Mouse (Mus musculus): ENCODE data around the gene Fcmr.

Gene Fcmr

DNA sequence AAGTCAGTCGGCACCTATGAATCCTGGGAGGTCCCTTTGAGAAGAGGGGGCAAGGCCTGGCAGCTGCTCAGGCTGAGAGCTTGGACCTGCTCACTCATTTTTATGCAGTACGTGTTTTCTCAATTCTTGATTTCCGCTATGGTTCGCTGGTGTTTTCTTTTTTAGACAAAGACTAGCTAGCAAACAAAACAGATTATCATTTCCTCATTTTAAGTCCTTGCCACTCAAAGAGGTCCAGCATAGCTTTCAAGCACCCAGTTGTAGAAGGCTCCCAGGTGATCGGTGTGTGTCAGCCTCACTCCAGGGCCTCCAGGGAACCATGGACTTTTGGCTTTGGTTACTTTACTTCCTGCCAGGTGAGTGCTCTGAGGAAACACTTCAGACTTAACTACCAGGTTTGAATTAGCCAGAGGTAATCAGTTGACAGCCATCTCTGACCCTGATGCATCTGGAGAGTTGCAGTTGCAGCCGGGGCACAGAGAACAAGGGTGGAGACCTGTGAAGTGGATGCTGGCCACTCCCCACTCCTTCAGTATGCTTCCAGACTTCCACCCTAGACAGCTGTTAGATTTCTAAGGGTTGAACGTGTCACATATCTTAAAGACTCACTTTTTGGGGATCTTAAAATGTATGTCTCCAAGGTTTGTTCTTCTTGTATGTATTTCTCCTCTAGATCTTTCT, at the start of gene Fcmr:
Gene Fcmr, plus strand, starts transcription at position 129 of the 681 bp plus-strand sequence.
- no peak for DNase-seq

DNA sequence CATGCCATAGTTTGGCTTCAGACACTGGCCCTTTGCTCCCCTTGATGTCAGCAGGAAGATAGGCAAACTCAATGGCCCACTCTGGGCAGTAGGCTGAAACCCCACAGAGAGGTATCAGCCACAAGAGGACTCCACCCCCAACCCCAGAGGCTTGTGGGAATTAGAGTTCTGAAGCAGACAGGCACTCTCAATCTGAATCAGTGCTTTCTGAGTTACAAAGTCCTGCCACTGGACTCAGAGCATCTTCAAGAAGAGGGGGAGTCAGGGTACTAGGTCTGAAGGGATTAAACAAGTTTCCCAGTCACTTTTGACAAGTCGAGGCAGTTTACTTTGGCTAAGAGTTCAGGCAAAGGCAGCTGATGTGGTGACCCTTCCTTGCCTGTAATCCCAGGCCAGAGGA, 45.7 kb upstream of the Fcmr start:
- no peak for DNase-seq

GRCm38 (mm10) chr1:130820316-130821148, 44.9 kb upstream of the Fcmr start:
- DNase-seq, result no peak

GRCm38 (mm10) chr1:130821149-130821471, 44.4 kb upstream of the Fcmr start:
- DNase-seq, result no peak

- no peak for DNase-seq
These were observed 43.4 kb upstream of the Fcmr start for GRCm38 (mm10) chr1:130821911-130822625.

DNA sequence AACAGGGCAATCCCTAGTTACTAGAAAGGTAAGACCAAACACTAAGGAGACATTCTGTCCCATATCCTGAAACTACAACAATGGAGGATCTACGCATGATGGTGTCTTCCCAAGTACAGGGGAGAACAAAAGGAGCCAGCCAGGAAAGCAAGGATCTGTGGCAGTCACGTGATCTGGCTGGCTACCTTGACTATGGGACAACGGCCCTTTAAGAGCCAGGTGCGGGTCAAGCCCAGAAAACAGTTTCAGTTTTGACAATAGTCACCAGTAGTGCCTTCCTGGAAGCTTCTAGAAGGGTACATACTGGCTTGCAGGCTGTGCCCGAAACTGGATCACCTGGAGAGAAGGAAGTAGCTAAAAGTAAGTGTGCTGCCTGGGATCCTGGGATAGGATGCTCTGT, 39.0 kb upstream of the Fcmr start, which contains the start of gene Pigr:
Gene Pigr, plus strand, starts transcription at position 237 of the 400 bp plus-strand sequence.
- DNase-seq, result no peak

DNA sequence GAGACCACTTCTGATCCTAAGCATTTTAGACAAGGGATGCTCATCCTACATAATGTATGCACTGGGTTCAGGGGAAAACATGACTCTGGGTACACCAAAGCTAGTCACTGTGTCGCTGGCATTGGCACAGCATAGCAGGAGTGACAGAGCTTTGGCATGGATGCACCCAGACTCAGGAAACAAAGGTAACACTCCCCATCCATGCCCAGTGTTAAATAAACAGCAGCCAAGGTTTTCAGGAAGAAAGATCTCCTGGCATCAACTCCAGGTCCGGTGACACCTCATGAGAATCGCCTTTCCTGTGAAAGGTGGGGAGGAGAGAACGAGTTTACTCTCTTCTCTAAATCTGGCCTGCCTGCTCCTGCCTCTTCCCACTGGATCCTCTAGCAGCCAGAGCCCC, 36.8 kb upstream of the Fcmr start:
- DNase-seq, result no peak

GRCm38 (mm10) chr1:130829906-130830830, 35.3 kb upstream of the Fcmr start:
- no peak for DNase-seq

- DNase-seq, result no peak
These were observed 33.0 kb upstream of the Fcmr start for GRCm38 (mm10) chr1:130832230-130833149.

DNA sequence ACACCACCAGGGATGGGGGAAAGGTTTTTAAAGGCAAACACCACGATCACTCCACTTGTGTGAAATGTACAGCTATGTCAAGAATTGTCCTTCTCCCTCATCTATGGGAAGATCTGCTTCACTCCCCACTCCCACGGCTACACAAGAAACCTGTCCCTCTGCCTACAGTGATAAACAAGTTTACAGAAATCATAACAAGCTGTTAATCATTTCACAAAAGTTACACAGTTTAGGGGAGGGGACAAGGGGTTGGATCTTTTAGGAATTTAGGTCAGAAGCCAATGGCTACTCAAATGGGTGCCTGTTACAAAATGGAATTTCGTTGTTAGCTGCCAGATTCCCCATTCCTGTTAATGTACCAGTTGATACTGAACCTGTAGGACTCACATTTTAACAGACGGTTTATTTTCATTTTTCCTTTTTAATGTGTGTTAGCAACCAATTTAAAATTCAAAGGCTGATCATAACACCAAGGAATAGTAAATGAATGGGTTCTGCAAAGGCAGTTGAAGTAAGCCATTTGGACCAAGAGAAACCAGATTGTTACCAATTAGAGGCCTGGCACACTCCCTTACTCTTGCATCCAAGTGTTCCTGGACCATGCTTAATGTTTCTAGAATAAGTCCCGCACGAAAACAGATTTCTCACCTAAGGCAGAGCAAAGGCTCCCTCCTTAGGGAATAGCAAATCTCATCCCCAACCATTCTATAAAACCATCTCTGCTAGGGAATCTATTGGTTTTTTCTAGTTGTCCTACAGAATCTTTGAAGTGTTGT, 30.1 kb upstream of the Fcmr start:
- DNase-seq, result no peak

DNA sequence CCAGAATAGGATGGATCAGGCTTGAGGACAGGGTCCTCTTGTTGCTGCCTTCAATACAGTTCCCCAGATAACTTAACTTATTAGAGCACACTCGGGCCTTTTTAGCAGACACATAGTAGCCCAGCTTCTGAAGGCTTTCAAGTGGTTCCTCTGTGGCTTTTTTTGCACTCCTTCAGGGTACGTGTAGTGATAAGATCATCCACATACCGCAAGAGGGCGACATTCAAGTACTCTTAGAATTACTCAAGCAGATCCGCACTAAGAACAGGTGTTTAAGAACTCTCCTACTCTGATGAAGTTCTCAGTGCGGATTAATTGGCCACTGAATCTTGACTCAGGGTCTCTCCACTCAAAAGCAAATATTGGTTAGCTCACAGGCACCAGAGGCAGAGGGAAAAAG, 27.2 kb upstream of the Fcmr start:
- DNase-seq, result peak; percentile 66

DNA sequence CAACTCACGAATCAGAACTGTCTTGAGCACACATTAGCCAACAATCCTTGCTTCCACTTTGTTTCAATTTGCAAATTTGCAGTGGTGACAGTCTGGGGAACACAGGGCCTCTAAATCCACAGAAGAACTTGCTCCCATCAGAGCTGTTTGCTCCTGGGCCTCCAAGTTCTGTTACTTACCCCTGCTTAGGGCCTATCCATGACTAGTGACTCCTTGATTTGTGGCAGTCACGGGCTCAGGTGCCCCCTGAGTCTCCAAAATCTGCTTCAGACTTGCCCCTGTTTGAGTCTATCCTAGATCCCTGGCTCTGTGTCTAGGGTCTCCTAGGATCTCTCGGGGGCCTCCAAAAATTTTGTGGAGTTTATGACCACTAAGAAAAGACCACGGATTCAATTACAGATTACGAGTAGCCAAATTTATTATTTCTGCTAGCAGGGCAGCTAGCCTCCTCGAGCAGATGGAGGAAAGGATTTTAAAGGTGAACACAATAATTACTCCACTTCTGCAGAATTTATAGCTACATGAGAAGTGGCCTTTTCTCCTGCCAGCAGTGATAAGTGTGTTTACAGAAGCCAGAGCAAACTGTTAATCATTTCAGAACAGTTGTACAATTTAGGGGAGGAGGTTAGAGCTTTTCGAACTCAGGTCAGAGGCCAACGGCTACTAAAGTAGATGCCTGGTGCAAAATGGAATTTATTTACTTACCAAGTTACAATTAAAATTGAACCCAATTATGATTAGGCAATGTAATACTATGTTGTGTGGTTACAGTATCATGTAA, 24.7 kb upstream of the Fcmr start:
- DNase-seq, result no peak

GRCm38 (mm10) chr1:130841621-130842020, 23.8 kb upstream of the Fcmr start:
- DNase-seq, result no peak

GRCm38 (mm10) chr1:130844516-130844915, 21.0 kb upstream of the Fcmr start:
- DNase-seq, result no peak

DNA sequence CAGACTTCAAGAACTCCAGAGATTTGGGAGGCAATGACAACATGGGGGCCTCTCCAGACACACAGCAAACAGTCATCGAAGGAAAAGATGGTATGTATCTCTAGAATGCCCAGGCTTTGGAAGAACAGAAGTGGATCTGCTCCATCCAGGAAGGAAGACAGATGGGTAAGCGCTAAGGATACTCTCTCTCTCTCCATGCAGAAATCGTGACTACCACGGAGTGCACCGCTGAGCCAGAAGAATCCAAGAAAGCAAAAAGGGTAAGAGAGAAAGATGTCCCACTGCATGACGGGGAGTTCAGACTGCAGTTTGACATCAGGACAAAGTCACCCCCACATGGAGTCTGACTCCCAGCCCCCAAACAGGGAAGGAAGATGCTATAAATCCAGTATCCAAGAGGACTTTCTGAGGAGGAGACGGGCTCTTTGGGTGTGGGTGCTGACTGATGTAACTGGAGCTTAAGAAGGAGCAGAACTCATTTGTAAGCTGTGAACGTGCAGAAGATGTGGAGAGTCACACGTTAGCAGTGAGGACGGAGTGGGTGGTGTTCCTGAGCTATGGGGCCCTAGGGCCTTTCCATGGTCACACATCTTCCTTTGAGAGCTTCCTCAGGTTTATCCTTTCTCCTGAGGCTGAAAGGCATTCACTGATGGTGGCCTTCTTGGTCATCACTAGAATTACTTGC, 15.8 kb upstream of the Fcmr start:
- DNase-seq, result no peak

DNA sequence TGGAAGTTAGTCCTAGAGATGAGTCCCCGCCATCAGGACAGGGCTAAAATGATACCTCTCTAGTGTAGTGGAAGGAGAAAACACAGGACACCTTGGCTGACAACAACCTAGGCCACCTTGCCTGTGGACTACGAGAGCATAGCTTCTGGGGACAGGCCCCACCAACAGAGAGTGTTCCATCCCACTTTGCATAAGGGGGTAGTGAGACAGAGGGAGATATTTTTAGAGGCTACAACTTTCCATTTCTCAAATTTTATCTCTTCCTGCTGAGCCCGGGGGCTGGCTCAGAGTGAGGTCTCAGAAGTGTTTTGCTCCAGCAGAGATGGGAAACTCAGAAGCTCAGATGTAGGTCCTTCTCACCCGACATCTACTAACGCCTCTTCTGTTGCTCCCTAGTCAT, 15.1 kb upstream of the Fcmr start:
- no peak for DNase-seq

GRCm38 (mm10) chr1:130854819-130855218, 10.7 kb upstream of the Fcmr start:
- DNase-seq, result no peak

DNA sequence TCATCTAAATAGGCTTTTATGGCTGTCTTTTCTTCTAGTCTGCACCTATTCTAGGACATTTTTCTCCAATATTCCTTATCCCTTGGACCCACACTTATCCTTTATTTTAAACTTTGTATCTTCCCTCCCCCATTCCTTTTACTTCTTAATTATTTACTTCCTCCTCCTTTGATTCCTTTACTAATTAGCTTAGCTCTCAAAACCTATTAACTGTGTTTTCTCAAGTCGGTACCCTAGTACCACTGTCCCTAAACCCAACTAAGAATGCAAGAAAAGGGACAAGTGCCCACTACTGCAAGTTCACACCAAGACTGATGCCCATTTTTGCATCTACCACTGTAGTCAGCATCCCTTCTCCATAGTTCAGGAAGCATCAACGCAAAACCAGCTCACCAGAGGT, 9.7 kb upstream of the Fcmr start:
- no peak for DNase-seq

DNA sequence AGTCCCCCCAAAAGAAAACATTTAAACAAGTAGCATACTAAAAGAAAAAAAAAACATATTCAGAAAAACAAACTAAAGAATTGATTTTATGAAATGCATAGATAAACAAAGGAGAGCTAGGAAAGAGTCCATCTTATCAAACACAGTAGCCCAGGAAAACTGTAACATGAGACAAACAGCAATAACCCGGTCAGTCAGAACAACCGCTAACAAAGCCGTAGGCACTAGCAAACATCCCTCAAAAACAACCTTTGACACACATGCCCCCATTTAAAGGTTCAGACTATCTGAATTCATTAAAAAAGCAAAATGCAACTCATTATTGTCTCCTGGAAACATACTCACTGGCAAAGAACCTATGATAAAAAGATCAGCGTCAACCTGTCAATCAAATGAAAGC, 8.0 kb upstream of the Fcmr start:
- no peak for DNase-seq
